Mouse (Mus musculus) induced T-regulatory cell, adult 2 months (primary cell): ENCODE measurements around the gene Rbm20.
"Not testable (repeated sequence)": the region's sequence is repeated elsewhere in the genome, so short reads cannot be mapped to it uniquely, and the experiment has no call there.

Experiments used
- DNase-seq: peaks from one replicate; pipeline ENCODE4 v3.0.0-alpha.2; 2012; ENCODE audit warnings: low read depth

The Rbm20 gene

DNA sequence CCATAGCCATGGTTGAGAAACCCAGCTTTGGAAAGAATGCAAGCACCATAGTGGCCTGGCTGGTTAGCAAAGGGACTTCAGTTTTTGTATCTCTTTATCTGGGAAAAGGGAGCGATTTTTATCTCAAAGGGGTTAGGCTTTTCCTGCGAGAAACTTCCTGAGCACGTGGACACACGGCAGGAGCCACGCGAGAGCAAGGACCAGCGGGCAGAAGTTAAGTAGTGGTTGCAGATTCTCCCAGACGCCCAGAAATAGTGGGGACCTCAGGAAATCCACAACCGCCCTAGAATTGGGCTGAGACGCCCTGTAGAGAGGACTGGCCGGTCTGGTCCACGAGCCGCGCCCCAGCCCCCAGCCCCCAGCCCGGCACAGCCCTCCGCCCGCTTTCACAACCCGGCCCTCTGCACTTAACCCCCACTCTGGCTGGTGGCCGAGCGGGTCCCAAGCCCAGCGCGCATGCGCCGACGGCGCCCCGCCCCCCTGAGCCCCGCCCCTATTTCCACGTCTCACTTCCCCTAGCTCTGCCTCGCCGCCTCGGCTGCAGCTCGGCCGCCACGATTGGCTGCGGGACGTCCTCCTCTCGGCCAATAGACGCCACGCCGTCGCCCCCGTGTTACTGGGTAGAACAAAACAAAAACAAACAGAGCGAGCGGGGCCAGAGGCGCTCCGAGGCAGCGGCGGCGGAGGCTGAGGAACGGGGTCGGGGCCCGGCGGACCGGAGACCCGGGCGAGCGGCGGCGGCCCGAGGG lies 225.8 kb downstream of the Rbm20 start:
- DNase-seq = peak; percentile 98

DNA sequence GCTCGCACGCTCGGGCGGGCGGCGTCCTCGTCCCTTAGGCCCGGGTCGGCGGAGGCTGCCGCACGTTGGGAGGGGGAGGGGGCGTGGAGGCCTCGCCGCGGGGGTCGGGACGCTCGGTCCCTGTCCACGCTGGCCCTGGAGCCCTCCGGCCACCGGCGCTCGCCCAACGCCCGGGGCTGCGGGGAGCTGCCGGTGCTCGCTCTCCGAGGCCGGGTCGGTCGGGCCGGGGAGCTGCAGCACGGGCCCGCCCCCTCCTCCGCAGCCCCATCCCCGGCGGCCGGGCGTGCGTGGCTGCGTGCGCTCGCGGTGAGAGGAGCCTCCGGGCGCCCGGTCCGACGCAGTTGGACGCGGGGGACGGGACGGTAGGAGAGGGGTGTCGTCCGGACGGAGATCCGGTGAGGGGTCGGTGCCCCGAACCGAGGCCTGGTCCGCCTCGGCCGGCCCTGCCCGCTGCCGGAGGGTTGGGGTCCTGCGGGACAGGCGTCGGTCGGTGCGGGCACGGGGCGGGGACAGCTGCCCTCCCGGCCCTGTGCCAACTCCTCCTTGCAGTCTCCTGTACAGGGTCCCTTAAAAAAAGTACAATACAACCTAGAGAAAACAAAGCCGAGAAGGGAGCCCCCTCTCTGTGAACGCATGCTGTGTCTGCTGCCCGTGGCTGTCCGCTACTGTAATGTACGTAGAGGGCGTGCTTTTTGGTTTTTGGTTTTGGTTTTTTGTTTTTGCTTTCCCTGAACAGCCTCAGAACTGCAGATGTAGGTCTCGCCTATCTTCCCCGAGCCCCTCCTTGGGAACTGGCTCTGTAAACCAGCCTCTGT lies 226.6 kb downstream of the Rbm20 start:
- peak; percentile 83 for DNase-seq

DNA sequence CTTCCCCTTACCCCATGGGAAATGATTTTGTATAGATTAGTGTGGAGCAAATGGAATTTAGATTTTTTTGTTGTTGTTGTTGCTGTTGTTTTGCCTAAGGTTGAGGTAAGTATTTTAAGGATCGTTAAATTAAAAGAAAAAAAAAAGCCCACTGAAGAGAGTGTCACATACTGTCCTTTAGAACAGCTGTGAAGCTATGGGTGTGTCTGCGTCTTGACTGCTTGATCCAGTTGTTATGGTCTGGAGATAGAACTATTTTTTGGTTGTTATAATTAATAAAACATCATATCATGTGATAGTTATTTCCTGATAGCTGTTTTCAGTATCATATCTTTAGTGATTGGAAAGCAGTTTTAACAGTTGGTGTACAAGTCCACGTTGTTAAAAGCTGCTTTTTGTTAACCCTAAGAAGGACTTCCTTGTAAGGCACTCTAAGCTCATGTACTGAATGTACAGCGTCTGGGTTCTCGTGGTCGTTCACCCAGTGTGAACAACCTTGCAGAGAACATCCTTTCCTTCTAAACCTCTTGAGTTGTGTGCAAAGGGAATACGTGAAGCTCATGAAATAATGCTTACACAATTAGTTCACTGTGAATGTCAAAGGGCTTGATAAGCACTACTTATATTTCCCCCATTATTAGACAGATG lies 227.9 kb downstream of the Rbm20 start:
- peak; percentile 57 for DNase-seq

DNA sequence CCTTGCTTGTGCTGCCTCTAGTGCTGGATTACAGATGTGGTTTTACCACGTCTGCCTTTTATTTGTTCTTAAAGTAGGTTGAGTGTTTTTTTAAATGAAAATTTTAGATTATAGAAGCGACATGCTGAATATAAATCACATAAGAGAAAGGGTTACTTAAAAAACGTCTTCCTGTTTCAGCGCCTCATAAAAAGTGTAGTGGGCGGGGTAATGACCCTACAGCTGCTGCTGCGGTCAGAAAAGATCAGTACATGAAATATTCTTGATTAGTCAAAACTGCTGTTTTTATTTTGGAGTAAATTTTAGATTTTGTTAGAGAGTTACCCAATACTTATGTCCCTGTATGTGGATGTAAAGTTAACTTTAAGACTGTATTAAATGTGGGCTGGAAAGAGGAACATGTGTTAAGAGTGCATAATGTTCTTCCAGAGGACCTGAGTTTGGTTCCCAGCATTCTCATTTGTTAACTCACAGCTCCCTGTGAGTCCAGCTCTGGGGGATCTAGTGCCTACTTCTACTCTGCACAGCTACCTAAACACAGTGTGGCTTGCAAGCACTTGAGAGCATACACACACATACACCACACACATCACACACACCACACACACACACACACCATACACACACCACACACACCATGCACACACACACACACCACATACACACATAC lies 229.1 kb downstream of the Rbm20 start:
- DNase-seq = peak; percentile 77

DNA sequence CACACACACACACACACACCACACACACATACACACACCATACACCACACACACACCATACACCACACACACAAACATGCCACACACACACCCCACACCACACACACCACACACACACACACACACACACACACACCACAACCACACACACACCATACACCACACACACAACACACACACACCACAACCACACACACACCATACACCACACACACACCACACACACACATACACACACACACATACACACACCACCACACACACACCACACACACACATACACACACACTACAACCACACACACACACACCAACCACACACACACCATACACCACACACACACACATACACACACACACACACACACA lies 229.6 kb downstream of the Rbm20 start:
- DNase-seq = not testable (repeated sequence)

DNA sequence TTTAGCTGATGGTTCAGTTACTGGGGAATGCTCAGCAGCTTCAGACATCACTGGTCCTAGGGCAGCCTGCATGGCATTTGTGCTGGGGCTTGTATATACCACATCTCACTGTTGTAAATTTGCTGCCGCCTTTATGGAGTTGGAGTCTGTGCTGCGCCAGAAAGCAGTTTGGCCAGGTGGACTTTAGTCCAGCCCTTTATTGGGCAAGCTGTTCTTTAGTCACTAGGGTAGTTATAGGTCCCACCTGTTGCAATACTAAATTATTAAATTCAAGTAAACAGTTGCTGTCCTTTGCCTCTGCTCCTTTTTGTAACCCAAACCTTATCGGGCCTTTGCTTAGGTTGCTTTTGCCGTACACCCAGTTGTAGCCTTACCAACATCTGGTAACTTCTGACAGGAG lies 237.8 kb downstream of the Rbm20 start:
- DNase-seq = no peak
